In the genomic region with DNA sequence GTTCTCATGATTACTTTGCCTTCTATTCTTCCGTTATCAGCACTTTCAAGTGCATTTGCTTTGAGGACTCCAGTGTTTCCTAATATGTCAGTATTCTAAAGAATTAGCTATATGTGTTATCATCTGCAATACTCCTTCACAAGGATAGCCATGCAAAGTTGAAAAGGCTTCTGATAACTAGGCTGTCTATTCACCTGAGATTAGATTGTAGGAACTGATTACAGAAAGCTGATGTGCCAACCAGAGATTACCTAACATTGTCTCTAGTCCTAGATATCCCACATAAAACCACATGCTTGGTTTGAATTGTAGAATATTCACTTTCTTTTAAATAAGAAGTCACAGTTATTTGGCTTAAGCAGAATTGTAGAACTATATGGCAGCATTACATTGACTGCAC, we compare ENCODE assay signal across 35 mouse cellular contexts.
"Had no signal": no experiment of that assay in that cellular context is flagged by ENCODE, and none has a peak within 500 bp of the region (broad histone marks: within the 10 kb centered on the region; RNA-seq: fewer than 3 reads in every experiment).

No protein-coding gene starts in this region.

- H3K36me3 ChIP-seq: heart, embryonic 10.5 days; heart, embryonic 12.5 days; heart, embryonic 13.5 days; heart, embryonic 15.5 days; hindbrain, embryonic 10.5 days; hindbrain, embryonic 12.5 days; hindbrain, embryonic 13.5 days; hindbrain, embryonic 15.5 days; intestine, embryonic 15.5 days; kidney, embryonic 15.5 days had no signal

- H3K4me2 ChIP-seq: heart, embryonic 11.5 days; heart, embryonic 12.5 days; heart, embryonic 13.5 days; heart, embryonic 15.5 days; hindbrain, embryonic 12.5 days; hindbrain, embryonic 13.5 days; hindbrain, embryonic 14.5 days; hindbrain, embryonic 15.5 days; intestine, embryonic 15.5 days; kidney, embryonic 15.5 days had no signal

- H3K27ac ChIP-seq: heart, embryonic 10.5 days; heart, embryonic 13.5 days; heart, embryonic 15.5 days; hindbrain, embryonic 10.5 days; hindbrain, embryonic 12.5 days; hindbrain, embryonic 13.5 days; hindbrain, embryonic 14.5 days; hindbrain, embryonic 15.5 days; hindbrain, postnatal 0 days; intestine, embryonic 15.5 days; kidney, embryonic 15.5 days; kidney, postnatal 0 days; layer of hippocampus, adult 2 months had no signal

- DNase-seq: heart, postnatal 10 days; heart, postnatal 14 days; heart, postnatal 36 days; heart, postnatal 4 days; kidney, adult 11 months; kidney, adult 18-20 months; kidney, adult 2 months; kidney, adult 8-10 months; kidney, adult 9 months; kidney, postnatal 10 days; kidney, postnatal 14 days; kidney, postnatal 25 days; kidney, postnatal 36 days; kidney, postnatal 4 days; layer of hippocampus, adult 9-11 months; layer of hippocampus, postnatal 36 days had no signal

- H3K9ac ChIP-seq: heart, embryonic 12.5 days; heart, embryonic 13.5 days; heart, embryonic 15.5 days; hindbrain, embryonic 12.5 days; hindbrain, embryonic 13.5 days; hindbrain, embryonic 14.5 days; hindbrain, embryonic 15.5 days; intestine, embryonic 15.5 days; kidney, embryonic 15.5 days had no signal

- H3K9me3 ChIP-seq: heart, embryonic 10.5 days; heart, embryonic 12.5 days; heart, embryonic 13.5 days; heart, embryonic 15.5 days; hindbrain, embryonic 10.5 days; hindbrain, embryonic 12.5 days; hindbrain, embryonic 13.5 days; hindbrain, embryonic 15.5 days; intestine, embryonic 15.5 days; kidney, embryonic 15.5 days had no signal

- ATAC-seq: hindbrain, embryonic 16.5 days; hindbrain, postnatal 0 days; inflammation-experienced regulatory T-cells, adult 6 months; intestine, embryonic 15.5 days; intestine, embryonic 16.5 days; intestine, postnatal 0 days had no signal

- H3K4me3 ChIP-seq: heart, embryonic 10.5 days; heart, embryonic 12.5 days; heart, embryonic 13.5 days; heart, embryonic 15.5 days; hindbrain, embryonic 10.5 days; hindbrain, embryonic 12.5 days; hindbrain, embryonic 13.5 days; hindbrain, embryonic 15.5 days; intestine, embryonic 15.5 days; kidney, embryonic 15.5 days; layer of hippocampus, adult 2 months had no signal

- H3K4me1 ChIP-seq: heart, embryonic 10.5 days; heart, embryonic 12.5 days; heart, embryonic 13.5 days; heart, embryonic 15.5 days; hindbrain, embryonic 10.5 days; hindbrain, embryonic 12.5 days; hindbrain, embryonic 13.5 days; hindbrain, embryonic 15.5 days; intestine, embryonic 15.5 days; kidney, embryonic 15.5 days had no signal

- H3K27me3 ChIP-seq: heart, embryonic 12.5 days; heart, embryonic 13.5 days; heart, embryonic 15.5 days; hindbrain, embryonic 12.5 days; hindbrain, embryonic 13.5 days; hindbrain, embryonic 15.5 days; intestine, embryonic 15.5 days; kidney, embryonic 15.5 days had no signal
